Mouse (Mus musculus) B cell, adult 67 days (primary cell): ENCODE data around the gene Hoxb1. TPM values are rescaled to one million over a fixed set of nuclear protein-coding genes. Genes with fewer than 3 reads are reported as not detected.

Experiments used
- total RNA-seq, 2 experiments: library from RNA; stranded (reverse); gene quantifications; 4 replicates each; pipeline ENCODE4 v1.2.4; 2023

Gene Hoxb1
- not detected for total RNA-seq

GRCm38 (mm10) chr11:96365441-96366091 is at the start of gene Hoxb1:
Hoxb1 (plus strand) TSS chr11:96365752.

GRCm38 (mm10) chr11:96317608-96318367 is 47.8 kb upstream of the Hoxb1 start, which contains the start of gene Hoxb4:
Hoxb4 (plus strand) TSS chr11:96318267.

GRCm38 (mm10) chr11:96323154-96323553 is 42.4 kb upstream of the Hoxb1 start, which contains the start of gene Hoxb3:
Hoxb3 (plus strand) TSS chr11:96323326.

GRCm38 (mm10) chr11:96350341-96350624 is 15.3 kb upstream of the Hoxb1 start, which contains the start of gene Hoxb2:
Hoxb2 (plus strand) TSS chr11:96350525.

Other genes with a start within 250 kb of the Hoxb1 start
- gene Ttll6, start 232.0 kb upstream of the Hoxb1 start, total RNA-seq = not detected
- gene Hoxb13, start 171.4 kb upstream of the Hoxb1 start, total RNA-seq = not detected
- not detected for gene Hoxb9, start 94.3 kb upstream of the Hoxb1 start, total RNA-seq
- not detected for gene Hoxb8, start 83.8 kb upstream of the Hoxb1 start, total RNA-seq
- gene Hoxb7, start 79.1 kb upstream of the Hoxb1 start, total RNA-seq = not detected
- not detected for gene Hoxb6, start 73.3 kb upstream of the Hoxb1 start, total RNA-seq
- gene Hoxb5, start 62.4 kb upstream of the Hoxb1 start, total RNA-seq = not detected
- gene Hoxb4, start 47.5 kb upstream of the Hoxb1 start, total RNA-seq = 1 to 10 TPM; 2.6 to 3.6 TPM
- under 1 TPM; 0.38 to 0.98 TPM for gene Hoxb3, start 42.4 kb upstream of the Hoxb1 start, total RNA-seq
- not detected for gene Hoxb2, start 15.2 kb upstream of the Hoxb1 start, total RNA-seq
- gene Skap1, start 98.8 kb downstream of the Hoxb1 start, total RNA-seq = 1 to 10 TPM; 3.5 to 4.5 TPM